Mouse (Mus musculus): ENCODE results near the gene Tff1. TPM values are rescaled to one million over a fixed set of nuclear protein-coding genes. Genes with fewer than 3 reads are reported as not detected.

Gene Tff1
- polyA plus RNA-seq (2012; rRNA removed) = not detected in 2 replicates

DNA sequence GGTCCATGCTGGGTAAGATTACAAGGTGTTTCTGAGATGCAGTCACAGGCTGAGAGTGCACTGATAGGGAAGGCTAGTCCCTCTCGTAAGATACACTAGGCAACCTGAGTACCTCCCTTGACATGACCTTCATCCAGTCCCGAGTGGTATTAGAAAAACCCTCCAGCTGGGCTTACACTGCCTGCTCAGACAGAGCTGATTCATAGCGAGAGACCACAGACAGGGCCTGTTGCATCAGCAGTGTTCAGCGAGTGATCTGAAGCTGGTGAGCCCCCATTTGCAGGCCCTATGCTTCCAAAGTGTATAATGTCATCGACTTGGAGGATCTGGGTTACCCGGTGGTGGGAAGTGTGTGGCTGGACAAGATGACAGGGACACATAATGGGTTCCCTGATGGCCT, at the start of gene Tff1:
Gene Tff1 (minus strand): TSS at position 151 of the 400 bp plus-strand sequence.

DNA sequence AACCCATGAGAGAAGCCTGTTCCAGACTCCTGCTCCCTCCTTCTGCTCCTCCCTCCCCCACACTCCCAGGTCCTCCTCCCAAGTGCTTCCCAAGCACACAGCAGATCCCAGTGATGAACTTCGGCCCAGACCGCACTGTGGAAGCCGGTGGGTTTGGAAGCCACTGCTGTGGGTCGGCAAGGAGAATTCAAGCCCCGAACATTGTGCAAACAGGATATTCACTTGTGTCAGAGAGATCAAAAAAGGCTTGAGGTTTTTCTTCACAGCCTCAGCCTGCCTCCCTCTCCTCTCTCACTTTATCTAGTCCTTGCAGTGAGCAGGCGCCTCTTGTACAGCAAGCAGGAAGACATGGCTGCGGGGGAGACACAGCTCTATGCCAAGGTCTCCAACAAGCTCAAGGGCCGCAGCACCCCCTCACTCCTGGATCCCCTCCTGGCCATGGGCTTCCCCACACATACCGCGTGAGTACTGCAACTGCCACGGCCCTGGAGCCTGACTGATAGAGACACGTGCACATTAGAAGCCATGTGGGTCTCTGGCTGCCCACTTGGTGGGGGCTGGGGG, 42.8 kb upstream of the Tff1 start, which contains the start of gene Ubash3a:
Gene Ubash3a (plus strand): TSS at position 103 of the 564 bp plus-strand sequence.

DNA sequence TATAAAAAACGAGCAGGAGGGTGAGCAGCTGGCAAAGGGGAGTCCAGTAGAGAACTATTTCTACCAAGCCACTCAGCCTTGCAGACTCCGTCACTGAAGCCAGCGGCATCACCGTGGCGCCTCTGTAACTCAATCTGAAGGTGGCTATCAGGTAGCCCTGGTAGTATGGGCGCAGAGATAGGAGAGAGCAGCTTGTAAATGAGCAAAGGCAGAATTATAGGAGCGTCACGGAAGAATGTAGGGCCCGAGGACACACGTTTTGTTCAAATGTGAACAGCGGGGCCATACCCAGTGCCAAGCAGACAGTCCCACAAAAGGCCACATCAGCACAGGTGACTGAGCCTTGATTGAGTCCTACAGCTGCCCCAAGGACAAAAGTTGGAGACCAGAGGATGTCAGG, 33.8 kb upstream of the Tff1 start, which contains the start of gene Tmprss3:
Gene Tmprss3 (minus strand): TSS at position 101 of the 400 bp plus-strand sequence.

DNA sequence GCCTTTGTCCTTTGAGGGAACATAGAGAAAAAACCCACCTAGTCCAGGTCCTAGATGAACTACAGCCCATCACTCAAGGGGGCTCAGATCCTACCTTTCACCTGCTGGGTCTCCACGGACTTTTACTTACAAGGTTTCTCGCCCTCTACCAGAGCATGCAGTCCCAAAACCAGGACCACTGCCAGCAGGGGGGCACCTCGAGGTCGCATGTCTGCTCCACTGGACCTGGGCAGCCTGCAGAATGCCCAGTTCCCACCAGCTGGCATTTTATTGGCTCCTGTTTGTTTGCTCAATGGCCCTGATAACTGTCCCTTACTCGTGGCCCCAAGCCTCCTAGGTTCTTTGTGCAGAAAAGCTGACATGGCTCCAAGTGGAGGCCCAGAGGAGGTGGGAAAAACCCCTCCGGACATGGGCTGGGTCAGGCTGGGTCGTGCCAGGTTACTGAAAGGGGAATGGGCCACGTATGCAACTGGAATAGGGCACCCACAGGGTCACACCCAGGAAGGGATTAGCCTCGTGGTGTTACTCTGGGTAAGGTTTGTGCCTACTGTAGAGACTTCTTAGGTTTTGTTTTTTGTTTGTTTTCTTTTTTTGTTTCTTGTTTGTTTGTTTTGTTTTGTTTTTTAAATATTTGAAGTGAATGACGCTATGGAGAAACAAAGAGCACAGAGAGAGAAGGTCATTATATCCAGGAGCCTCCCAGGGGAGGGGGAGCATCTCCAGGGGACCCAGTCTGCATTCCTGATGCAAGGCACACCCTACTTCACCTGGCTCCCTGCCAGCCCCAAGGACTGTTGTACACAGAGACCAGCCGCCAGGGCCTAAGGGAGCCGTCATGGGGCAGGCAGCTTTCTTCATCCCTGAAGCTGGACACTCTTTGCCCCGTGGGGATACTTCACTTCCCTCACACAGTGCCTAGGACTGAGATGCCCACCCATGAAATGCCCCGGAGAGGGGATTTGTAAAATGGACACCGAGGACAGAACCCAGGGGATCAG, 20.7 kb downstream of the Tff1 start, which contains the start of gene Tff2:
Gene Tff2 (minus strand): TSS at position 243 of the 998 bp plus-strand sequence.

DNA sequence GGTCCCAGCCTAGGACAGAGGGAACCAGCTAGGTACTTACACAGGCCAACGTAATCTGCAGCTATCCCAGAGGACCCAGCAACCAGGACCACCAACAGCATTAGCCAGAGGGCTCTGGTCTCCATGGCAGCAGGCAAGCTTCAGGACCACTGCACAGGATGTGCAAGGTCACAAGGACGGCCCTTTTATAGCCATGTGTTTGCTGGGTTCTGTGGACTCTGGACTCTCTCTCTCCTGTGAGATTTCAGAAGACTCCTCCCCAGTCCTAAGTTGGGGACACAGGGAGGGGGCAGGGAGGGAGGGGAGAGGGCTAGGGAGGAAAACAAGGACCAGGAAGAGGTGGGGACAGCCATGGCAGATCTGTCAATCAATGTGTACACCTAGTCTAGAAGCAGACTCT, 35.6 kb downstream of the Tff1 start, which contains the start of gene Tff3:
Gene Tff3 (minus strand): TSS at position 195 of the 400 bp plus-strand sequence.

Other genes starting within 250 kb of the Tff1 start
- 0.06 and 0.07 TPM in 2 replicates for gene Umodl1, start 210.6 kb downstream of the Tff1 start, polyA plus RNA-seq (2012; rRNA removed)
- gene Abcg1, start 107.6 kb downstream of the Tff1 start, polyA plus RNA-seq (2012; rRNA removed) = 7.4 and 10.2 TPM in 2 replicates
- gene Tff3, start 35.6 kb downstream of the Tff1 start, polyA plus RNA-seq (2012; rRNA removed) = 0.33 TPM in 1 of 2 replicates, not detected in the other
- not detected in 2 replicates for gene Tff2, start 21.0 kb downstream of the Tff1 start, polyA plus RNA-seq (2012; rRNA removed)
- gene Tmprss3, start 33.7 kb upstream of the Tff1 start, polyA plus RNA-seq (2012; rRNA removed) = 0.04 and 0.05 TPM in 2 replicates
- gene Ubash3a, start 42.6 kb upstream of the Tff1 start, polyA plus RNA-seq (2012; rRNA removed) = not detected in 2 replicates
- 2.3 and 2.7 TPM in 2 replicates for gene Rsph1, start 112.1 kb upstream of the Tff1 start, polyA plus RNA-seq (2012; rRNA removed)
- gene Slc37a1, start 121.5 kb upstream of the Tff1 start, polyA plus RNA-seq (2012; rRNA removed) = 18.9 and 20.4 TPM in 2 replicates
- gene Pde9a, start 220.9 kb upstream of the Tff1 start, polyA plus RNA-seq (2012; rRNA removed) = 68.8 and 71.7 TPM in 2 replicates